Mouse (Mus musculus): ENCODE measurements around the gene Vamp5. TPM values are rescaled to one million over a fixed set of nuclear protein-coding genes. Genes with fewer than 3 reads are reported as not detected.

Vamp5 gene
- 10 to 100 TPM; 22.9 to 25.5 TPM for total RNA-seq (2021)
- long read RNA-seq, experiment 1, partial matches to known transcripts, result 0 of 4 reads
- long read RNA-seq, experiment 1, other reads (novel, unspliced or antisense), result 1 of 4 reads
- long read RNA-seq, experiment 2, transcript Vamp5-203 (2 exons, 2,619 nt), result minor isoform, 5 of 39 reads
- long read RNA-seq, experiment 2, transcript Vamp5-202 (3 exons, 623 nt), result major isoform, 24 of 39 reads
- long read RNA-seq, experiment 2, partial matches to known transcripts, result 0 of 39 reads
- long read RNA-seq, experiment 2, other reads (novel, unspliced or antisense), result 9 of 39 reads

- peak; percentile 79 to 85 for DNase-seq (ENCODE audit: low spot score in 2 of 2)
Measured at GRCm38 (mm10) chr6:72380131-72380770, at the start of gene Vamp5. Gene Vamp5, minus strand, starts transcription at chr6:72380468.

GRCm38 (mm10) chr6:72429061-72429842, 49.0 kb upstream of the Vamp5 start:
- DNase-seq (ENCODE audit: low spot score in 2 of 2), result no peak

- DNase-seq (ENCODE audit: low spot score in 2 of 2), result peak; percentile 76 to 77
Measured at GRCm38 (mm10) chr6:72428036-72428435, 47.8 kb upstream of the Vamp5 start.

GRCm38 (mm10) chr6:72425646-72426045, 45.4 kb upstream of the Vamp5 start:
- DNase-seq (ENCODE audit: low spot score in 2 of 2), result no peak

- no peak for DNase-seq (ENCODE audit: low spot score in 2 of 2)
Measured at GRCm38 (mm10) chr6:72420901-72421300, 40.6 kb upstream of the Vamp5 start.

GRCm38 (mm10) chr6:72419806-72420205, 39.5 kb upstream of the Vamp5 start:
- DNase-seq (ENCODE audit: low spot score in 2 of 2), result no peak

GRCm38 (mm10) chr6:72418279-72418678, 38.0 kb upstream of the Vamp5 start:
- no peak for DNase-seq (ENCODE audit: low spot score in 2 of 2)

- DNase-seq (ENCODE audit: low spot score in 2 of 2), result no peak
Measured at GRCm38 (mm10) chr6:72415964-72416772, 35.9 kb upstream of the Vamp5 start.

- no peak for DNase-seq (ENCODE audit: low spot score in 2 of 2)
Measured at GRCm38 (mm10) chr6:72415181-72415580, 34.9 kb upstream of the Vamp5 start.

- DNase-seq (ENCODE audit: low spot score in 2 of 2), result peak; percentile 92 to 93
Measured at GRCm38 (mm10) chr6:72414076-72414756, 33.9 kb upstream of the Vamp5 start, which contains the start of gene Ggcx. Gene Ggcx, plus strand, starts transcription at chr6:72414308.

- no peak for DNase-seq (ENCODE audit: low spot score in 2 of 2)
Measured at GRCm38 (mm10) chr6:72410518-72410917, 30.2 kb upstream of the Vamp5 start.

- DNase-seq (ENCODE audit: low spot score in 2 of 2), result no peak
Measured at GRCm38 (mm10) chr6:72410003-72410402, 29.7 kb upstream of the Vamp5 start.

GRCm38 (mm10) chr6:72409567-72409966, 29.3 kb upstream of the Vamp5 start:
- peak; percentile 54 to 62 for DNase-seq (ENCODE audit: low spot score in 2 of 2)

- peak; percentile 73 to 83 for DNase-seq (ENCODE audit: low spot score in 2 of 2)
Measured at GRCm38 (mm10) chr6:72407119-72407518, 26.9 kb upstream of the Vamp5 start.

GRCm38 (mm10) chr6:72405356-72405755, 25.1 kb upstream of the Vamp5 start:
- DNase-seq (ENCODE audit: low spot score in 2 of 2), result no peak

- DNase-seq (ENCODE audit: low spot score in 2 of 2), result peak; percentile 75 to 82
Measured at GRCm38 (mm10) chr6:72401875-72402274, 21.6 kb upstream of the Vamp5 start.

- DNase-seq (ENCODE audit: low spot score in 2 of 2), result no peak
Measured at GRCm38 (mm10) chr6:72399967-72400366, 19.7 kb upstream of the Vamp5 start.

GRCm38 (mm10) chr6:72396837-72397251, 16.6 kb upstream of the Vamp5 start:
- no peak for DNase-seq (ENCODE audit: low spot score in 2 of 2)

GRCm38 (mm10) chr6:72392341-72392740, 12.1 kb upstream of the Vamp5 start:
- no peak for DNase-seq (ENCODE audit: low spot score in 2 of 2)

GRCm38 (mm10) chr6:72390795-72391521, 10.7 kb upstream of the Vamp5 start:
- DNase-seq (ENCODE audit: low spot score in 2 of 2), result peak; percentile 62 to 64

Measured in adrenal gland, adult 18-20 months (tissue).